Mouse (Mus musculus) sigmoid colon, adult 10 weeks (tissue): Measurements from ENCODE around the gene 3110009E18Rik. TPM values are rescaled to one million over a fixed set of nuclear protein-coding genes. Genes with fewer than 3 reads are reported as not detected.

Experiments used
- polyA plus RNA-seq: library from polyadenylated mRNA; stranded (reverse); fragments of 350-450 nt; fragmentation: Illumina TruSeq; extraction: RNeasy Lipid Tissue Mini Kit (QIAGEN cat#74804); gene quantifications from one replicate; pipeline ENCODE4 v1.2.3, GENCODE M21; 2014; ENCODE audit warnings: low read depth, low replicate concordance

Gene 3110009E18Rik
- 7.5 TPM for polyA plus RNA-seq

GRCm38 (mm10) chr1:120120969-120121811 is at the start of gene 3110009E18Rik, which contains the start of gene Dbi:
Gene 3110009E18Rik, plus strand, starts transcription at chr1:120121187.
Gene Dbi, minus strand, starts transcription at chr1:120121078.

GRCm38 (mm10) chr1:120073519-120074306 is 47.3 kb upstream of the 3110009E18Rik start, which contains the start of gene Tmem37:
Gene Tmem37, minus strand, starts transcription at chr1:120074074.

Other genes starting within 250 kb of the 3110009E18Rik start
- gene Tmem177, start 208.0 kb upstream of the 3110009E18Rik start, polyA plus RNA-seq = 3.7 TPM
- gene Cfap221, start 124.0 kb upstream of the 3110009E18Rik start, polyA plus RNA-seq = not detected
- gene Sctr, start 114.3 kb upstream of the 3110009E18Rik start, polyA plus RNA-seq = not detected
- 1.0 TPM for gene Tmem37, start 47.1 kb upstream of the 3110009E18Rik start, polyA plus RNA-seq
- 352 TPM for gene Dbi, start 109 bp upstream of the 3110009E18Rik start, polyA plus RNA-seq
- gene Steap3, start 151.5 kb downstream of the 3110009E18Rik start, polyA plus RNA-seq = 11.8 TPM
- gene C1ql2, start 219.4 kb downstream of the 3110009E18Rik start, polyA plus RNA-seq = not detected